Mouse (Mus musculus) liver, embryonic 15.5 days (tissue): ENCODE results near the gene Zc3h12d. TPM values are rescaled to one million over a fixed set of nuclear protein-coding genes. Genes with fewer than 3 reads are reported as not detected.
A peak's percentile ranks its signal among the peaks of the same experiment; 100 is the strongest.

Experiments
- microRNA-seq: library from miRNA; unstranded; fragments of <30 nt; microRNA quantifications from one replicate; pipeline ENCODE4, GENCODE M21; 2016
- polyA plus RNA-seq: library from polyadenylated mRNA; unstranded; fragments of >200 nt; fragmentation: Nextera tagmentation; extraction: Ambion mirVana; gene quantifications from 2 replicates; pipeline ENCODE4 v1.2.1, GENCODE M21; 2015

The Zc3h12d gene
- polyA plus RNA-seq, 1 experiment from 2014 or later = 0.88 TPM

Small RNAs within 50 kb of the gene (microRNA-seq; reads per million reads assigned to microRNA genes)
- gene Mir5104 = 11.2 reads per million, percentile 28 among the genes with 10 or more reads in this experiment

Other genes starting within 250 kb of the Zc3h12d start
- 0.30 and 0.37 TPM in 2 replicates for gene Lrp11, start 242.7 kb upstream of the Zc3h12d start, polyA plus RNA-seq
- 21.2 and 23.8 TPM in 2 replicates for gene Nup43, start 165.0 kb upstream of the Zc3h12d start, polyA plus RNA-seq
- gene Pcmt1, start 151.3 kb upstream of the Zc3h12d start, polyA plus RNA-seq = 91.2 and 95.5 TPM in 2 replicates
- 2.3 and 2.5 TPM in 2 replicates for gene Lats1, start 151.3 kb upstream of the Zc3h12d start, polyA plus RNA-seq
- gene Katna1, start 106.5 kb upstream of the Zc3h12d start, polyA plus RNA-seq = 28.6 and 29.6 TPM in 2 replicates
- 25.5 and 29.0 TPM in 2 replicates for gene Ginm1, start 39.6 kb upstream of the Zc3h12d start, polyA plus RNA-seq
- 20.3 and 21.9 TPM in 2 replicates for gene Ppil4, start 39.6 kb upstream of the Zc3h12d start, polyA plus RNA-seq
- 7.9 and 8.7 TPM in 2 replicates for gene Tab2, start 123.8 kb downstream of the Zc3h12d start, polyA plus RNA-seq